Mouse (Mus musculus): ENCODE results near the gene Ehmt1.

Gene Ehmt1

GRCm38 (mm10) chr2:24918930-24919838, at the start of gene Ehmt1:
Gene Ehmt1, minus strand, starts transcription at chr2:24919614.
- DNase-seq = peak; percentile 92 to 94

- peak; percentile 85 to 88 for DNase-seq
Observed at GRCm38 (mm10) chr2:24962304-24963000, 43.0 kb upstream of the Ehmt1 start, which contains the start of gene Dph7. Gene Dph7, plus strand, starts transcription at chr2:24962400.

GRCm38 (mm10) chr2:24960910-24961309, 41.5 kb upstream of the Ehmt1 start:
- DNase-seq = peak; percentile 9 to 29

- DNase-seq = no peak
Observed at GRCm38 (mm10) chr2:24952537-24953055, 33.2 kb upstream of the Ehmt1 start.

- DNase-seq = no peak
Observed at GRCm38 (mm10) chr2:24950189-24950535, 30.7 kb upstream of the Ehmt1 start.

- peak; percentile 96 to 98 for DNase-seq
Observed at GRCm38 (mm10) chr2:24949421-24950188, 30.2 kb upstream of the Ehmt1 start, which contains the start of gene Zmynd19. Gene Zmynd19, plus strand, starts transcription at chr2:24949792.

- peak; percentile 63 to 72 for DNase-seq
Observed at GRCm38 (mm10) chr2:24944304-24944703, 24.9 kb upstream of the Ehmt1 start.

GRCm38 (mm10) chr2:24942092-24942491, 22.7 kb upstream of the Ehmt1 start:
- no peak for DNase-seq

- DNase-seq = peak; percentile 96 to 97
Observed at GRCm38 (mm10) chr2:24935057-24935796, 15.8 kb upstream of the Ehmt1 start, which contains the start of gene Arrdc1. Gene Arrdc1, minus strand, starts transcription at chr2:24935252.

- no peak for DNase-seq
Observed at GRCm38 (mm10) chr2:24934441-24934963, 15.1 kb upstream of the Ehmt1 start.

- no peak for DNase-seq
Observed at GRCm38 (mm10) chr2:24929593-24929992, 10.2 kb upstream of the Ehmt1 start.

GRCm38 (mm10) chr2:24929119-24929518, 9.7 kb upstream of the Ehmt1 start:
- peak; percentile 76 to 87 for DNase-seq

GRCm38 (mm10) chr2:24927810-24928479, 8.5 kb upstream of the Ehmt1 start:
- peak; percentile 89 to 94 for DNase-seq

GRCm38 (mm10) chr2:24926965-24927358, 7.5 kb upstream of the Ehmt1 start:
- DNase-seq = no peak

- DNase-seq = no peak
Observed at GRCm38 (mm10) chr2:24926345-24926964, 7.0 kb upstream of the Ehmt1 start.

- DNase-seq = peak; percentile 59 to 72
Observed at GRCm38 (mm10) chr2:24925284-24925683, 5.9 kb upstream of the Ehmt1 start.

GRCm38 (mm10) chr2:24923561-24923960, 4.1 kb upstream of the Ehmt1 start:
- DNase-seq = no peak

- no peak for DNase-seq
Observed at GRCm38 (mm10) chr2:24919839-24920175, 393 bp upstream of the Ehmt1 start.

- no peak for DNase-seq
Observed at GRCm38 (mm10) chr2:24914762-24915161, 4.7 kb downstream of the Ehmt1 start.

- no peak for DNase-seq
Observed at GRCm38 (mm10) chr2:24912589-24912988, 6.8 kb downstream of the Ehmt1 start.

- DNase-seq = no peak
Observed at GRCm38 (mm10) chr2:24912189-24912588, 7.2 kb downstream of the Ehmt1 start.

Measured in lung, adult 18-20 months (tissue).